Mouse (Mus musculus): ENCODE results near the gene Tnrc6c. TPM values are rescaled to one million over a fixed set of nuclear protein-coding genes. Genes with fewer than 3 reads are reported as not detected.

The Tnrc6c gene
- polyA plus RNA-seq, 1 experiment from 2014 or later, result 6.0 TPM

GRCm38 (mm10) chr11:117748628-117749027 lies 94.5 kb downstream of the Tnrc6c start:
- Histone ChIP-seq H3K9ac (ENCODE audit: low read length) (no peak overlapping the region), H3K36me3 (ENCODE audit: control insufficient read depth, insufficient read depth, low read length) (peaks cover 40% of the 10 kb centered on the region), H3K4me3 (ENCODE audit: low read depth, low read length) (no peak overlapping the region), H3K27ac (replicated peaks) (no peak overlapping the region), H3K27me3 (ENCODE audit: control insufficient read depth, insufficient read depth, low read length) (no peaks in the 10 kb centered on the region), H3K4me2 (replicated peaks; ENCODE audit: low read depth) (no peak overlapping the region), H3K9me3 (ENCODE audit: control insufficient read depth, low read length) (no peaks in the 10 kb centered on the region), H3K4me1 (replicated peaks; ENCODE audit: control insufficient read depth, insufficient read depth) (no peaks in the 10 kb centered on the region)
- DNase-seq (ENCODE audit: low spot score) (no peak), ATAC-seq (ENCODE audit: low FRiP score, low TSS enrichment) (no peak)
- WGBS, result 82% methylated on average over 4 of the region's 4 CpGs
- no peak for TF ChIP-seq EP300 (optimal IDR thresholded peaks at IDR 0.05)
- no peak for TF ChIP-seq CTCF (IDR thresholded peaks at IDR 0.05; ENCODE audit: low read depth)

GRCm38 (mm10) chr11:117749414-117749813 lies 95.3 kb downstream of the Tnrc6c start:
- H3K36me3 ChIP-seq (ENCODE audit: control insufficient read depth, insufficient read depth, low read length), result peaks cover 44% of the 10 kb centered on the region
- no peak for TF ChIP-seq EP300 (optimal IDR thresholded peaks at IDR 0.05)
- no peak for TF ChIP-seq CTCF (IDR thresholded peaks at IDR 0.05; ENCODE audit: low read depth)
- H3K4me1 ChIP-seq (replicated peaks; ENCODE audit: control insufficient read depth, insufficient read depth), result no peaks in the 10 kb centered on the region
- no peak overlapping the region for H3K9ac ChIP-seq (ENCODE audit: low read length)
- H3K27me3 ChIP-seq (ENCODE audit: control insufficient read depth, insufficient read depth, low read length), result no peaks in the 10 kb centered on the region
- ATAC-seq (ENCODE audit: low FRiP score, low TSS enrichment) (peak; percentile 35), DNase-seq (ENCODE audit: low spot score) (no peak)
- 85% methylated on average over 10 of the region's 10 CpGs for WGBS
- no peak overlapping the region for H3K4me2 ChIP-seq (replicated peaks; ENCODE audit: low read depth)
- no peaks in the 10 kb centered on the region for H3K9me3 ChIP-seq (ENCODE audit: control insufficient read depth, low read length)
- no peak overlapping the region for H3K4me3 ChIP-seq (ENCODE audit: low read depth, low read length)
- no peak overlapping the region for H3K27ac ChIP-seq (replicated peaks)

DNA sequence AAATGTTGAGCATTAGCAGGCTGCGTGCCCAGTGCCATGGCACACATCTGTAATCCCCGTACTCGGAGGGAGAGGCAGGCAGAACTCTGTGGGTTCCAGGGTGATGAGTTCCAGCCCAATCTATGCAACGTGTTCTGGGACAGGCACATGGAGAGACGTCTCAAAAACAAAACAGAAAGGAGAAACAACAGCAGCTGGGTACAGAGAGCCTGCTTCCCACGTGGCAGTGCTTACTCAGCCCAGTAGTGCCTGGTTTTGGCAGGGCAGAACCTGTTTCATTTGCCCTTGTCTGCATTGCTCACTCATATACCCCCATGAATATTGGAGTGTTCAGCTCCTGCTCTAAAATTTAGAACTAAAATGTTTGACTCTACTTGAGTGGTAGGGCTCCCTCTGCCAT lies 97.5 kb downstream of the Tnrc6c start:
- Histone ChIP-seq H3K9me3 (ENCODE audit: control insufficient read depth, low read length) (no peaks in the 10 kb centered on the region), H3K27me3 (ENCODE audit: control insufficient read depth, insufficient read depth, low read length) (no peaks in the 10 kb centered on the region), H3K4me1 (replicated peaks; ENCODE audit: control insufficient read depth, insufficient read depth) (no peaks in the 10 kb centered on the region), H3K36me3 (ENCODE audit: control insufficient read depth, insufficient read depth, low read length) (peaks cover 49% of the 10 kb centered on the region), H3K9ac (ENCODE audit: low read length) (no peak overlapping the region), H3K27ac (replicated peaks) (no peak overlapping the region), H3K4me2 (replicated peaks; ENCODE audit: low read depth) (no peak overlapping the region), H3K4me3 (ENCODE audit: low read depth, low read length) (no peak overlapping the region)
- no peak for TF ChIP-seq EP300 (optimal IDR thresholded peaks at IDR 0.05)
- no peak for TF ChIP-seq CTCF (IDR thresholded peaks at IDR 0.05; ENCODE audit: low read depth)
- ATAC-seq (ENCODE audit: low FRiP score, low TSS enrichment), result no peak
- 74% methylated on average over 6 of the region's 6 CpGs for WGBS
- DNase-seq (ENCODE audit: low spot score), result no peak

DNA sequence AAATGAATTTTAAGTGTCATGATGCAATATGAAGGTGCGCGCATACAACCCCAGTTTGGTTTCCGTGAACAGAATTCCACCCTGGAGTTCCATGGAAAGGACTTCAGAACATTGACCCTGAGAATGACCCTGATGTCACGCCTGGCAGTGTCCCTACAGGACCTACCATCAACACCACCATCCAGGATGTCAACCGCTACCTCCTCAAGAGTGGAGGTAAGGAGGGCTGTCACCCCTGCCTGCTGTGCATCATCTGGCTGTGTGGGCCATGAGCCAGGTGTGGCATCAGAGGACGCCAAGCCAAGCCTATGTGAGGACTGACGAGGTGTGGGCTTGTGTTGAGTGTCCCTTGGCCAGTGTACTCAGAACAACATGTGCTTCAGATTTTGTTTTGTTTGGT lies 101.8 kb downstream of the Tnrc6c start:
- no peaks in the 10 kb centered on the region for H3K4me1 ChIP-seq (replicated peaks; ENCODE audit: control insufficient read depth, insufficient read depth)
- no peak for DNase-seq (ENCODE audit: low spot score)
- H3K27me3 ChIP-seq (ENCODE audit: control insufficient read depth, insufficient read depth, low read length), result no peaks in the 10 kb centered on the region
- no peak overlapping the region for H3K4me3 ChIP-seq (ENCODE audit: low read depth, low read length)
- ATAC-seq (ENCODE audit: low FRiP score, low TSS enrichment), result no peak
- H3K9me3 ChIP-seq (ENCODE audit: control insufficient read depth, low read length), result no peaks in the 10 kb centered on the region
- WGBS, result 96% methylated on average over 7 of the region's 7 CpGs
- peaks cover 46% of the 10 kb centered on the region for H3K36me3 ChIP-seq (ENCODE audit: control insufficient read depth, insufficient read depth, low read length)
- H3K27ac ChIP-seq (replicated peaks), result no peak overlapping the region
- no peak overlapping the region for H3K4me2 ChIP-seq (replicated peaks; ENCODE audit: low read depth)
- TF ChIP-seq EP300 (optimal IDR thresholded peaks at IDR 0.05) (no peak), CTCF (IDR thresholded peaks at IDR 0.05; ENCODE audit: low read depth) (no peak)
- no peak overlapping the region for H3K9ac ChIP-seq (ENCODE audit: low read length)

- no peaks in the 10 kb centered on the region for H3K4me1 ChIP-seq (replicated peaks; ENCODE audit: control insufficient read depth, insufficient read depth)
- H3K9ac ChIP-seq (ENCODE audit: low read length), result no peak overlapping the region
- 83% methylated on average over 10 of the region's 10 CpGs for WGBS
- TF ChIP-seq EP300 (optimal IDR thresholded peaks at IDR 0.05) (no peak), CTCF (IDR thresholded peaks at IDR 0.05; ENCODE audit: low read depth) (no peak)
- no peaks in the 10 kb centered on the region for H3K27me3 ChIP-seq (ENCODE audit: control insufficient read depth, insufficient read depth, low read length)
- ATAC-seq (ENCODE audit: low FRiP score, low TSS enrichment) (no peak), DNase-seq (ENCODE audit: low spot score) (no peak)
- no peak overlapping the region for H3K27ac ChIP-seq (replicated peaks)
- no peak overlapping the region for H3K4me2 ChIP-seq (replicated peaks; ENCODE audit: low read depth)
- H3K36me3 ChIP-seq (ENCODE audit: control insufficient read depth, insufficient read depth, low read length), result peaks cover 39% of the 10 kb centered on the region
- H3K4me3 ChIP-seq (ENCODE audit: low read depth, low read length), result no peak overlapping the region
- no peaks in the 10 kb centered on the region for H3K9me3 ChIP-seq (ENCODE audit: control insufficient read depth, low read length)
Measured at GRCm38 (mm10) chr11:117759267-117759666, 105.2 kb downstream of the Tnrc6c start.

DNA sequence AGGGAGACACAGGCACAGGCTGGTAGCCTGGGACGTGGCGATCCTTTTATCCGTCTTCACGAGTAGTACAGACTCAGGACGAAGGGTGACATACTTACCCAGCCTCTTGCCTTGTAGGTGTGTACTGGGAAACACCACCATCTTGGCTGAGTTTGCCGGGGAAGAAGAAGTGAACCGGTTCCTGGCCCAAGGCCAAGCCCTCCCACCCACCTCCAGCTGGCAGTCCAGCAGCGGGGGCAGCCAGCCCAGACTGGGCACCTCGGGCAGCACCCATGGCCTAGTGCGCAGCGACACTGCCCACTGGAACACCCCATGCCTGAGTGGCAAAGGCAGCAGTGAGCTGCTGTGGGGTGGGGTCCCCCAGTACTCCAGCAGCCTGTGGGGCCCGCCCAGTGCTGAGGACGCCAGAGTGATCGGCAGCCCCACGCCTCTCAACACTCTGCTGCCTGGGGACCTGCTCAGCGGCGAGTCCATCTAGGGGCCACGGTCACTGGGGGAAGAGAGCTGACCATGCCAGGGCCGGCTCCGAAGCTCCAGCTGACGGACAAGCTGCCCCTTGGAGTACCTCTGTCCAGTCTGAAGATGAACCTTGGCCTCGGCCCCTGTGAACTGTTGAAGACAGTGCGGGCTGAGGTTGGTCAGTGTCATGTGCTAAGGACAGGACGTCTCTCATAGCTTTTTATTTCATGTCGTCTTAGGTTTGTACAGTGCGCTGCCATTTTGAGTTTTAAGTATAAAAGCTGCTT lies 106.5 kb downstream of the Tnrc6c start:
- DNase-seq (ENCODE audit: low spot score) (no peak), ATAC-seq (ENCODE audit: low FRiP score, low TSS enrichment) (no peak)
- 82% methylated on average over 26 of the region's 26 CpGs for WGBS
- H3K4me1 ChIP-seq (replicated peaks; ENCODE audit: control insufficient read depth, insufficient read depth), result no peaks in the 10 kb centered on the region
- no peaks in the 10 kb centered on the region for H3K27me3 ChIP-seq (ENCODE audit: control insufficient read depth, insufficient read depth, low read length)
- H3K9me3 ChIP-seq (ENCODE audit: control insufficient read depth, low read length), result no peaks in the 10 kb centered on the region
- no peak overlapping the region for H3K9ac ChIP-seq (ENCODE audit: low read length)
- no peak overlapping the region for H3K27ac ChIP-seq (replicated peaks)
- no peak overlapping the region for H3K4me3 ChIP-seq (ENCODE audit: low read depth, low read length)
- no peak overlapping the region for H3K4me2 ChIP-seq (replicated peaks; ENCODE audit: low read depth)
- no peak for TF ChIP-seq EP300 (optimal IDR thresholded peaks at IDR 0.05)
- no peak for TF ChIP-seq CTCF (IDR thresholded peaks at IDR 0.05; ENCODE audit: low read depth)
- peaks cover 36% of the 10 kb centered on the region for H3K36me3 ChIP-seq (ENCODE audit: control insufficient read depth, insufficient read depth, low read length)
